In the genomic region with DNA sequence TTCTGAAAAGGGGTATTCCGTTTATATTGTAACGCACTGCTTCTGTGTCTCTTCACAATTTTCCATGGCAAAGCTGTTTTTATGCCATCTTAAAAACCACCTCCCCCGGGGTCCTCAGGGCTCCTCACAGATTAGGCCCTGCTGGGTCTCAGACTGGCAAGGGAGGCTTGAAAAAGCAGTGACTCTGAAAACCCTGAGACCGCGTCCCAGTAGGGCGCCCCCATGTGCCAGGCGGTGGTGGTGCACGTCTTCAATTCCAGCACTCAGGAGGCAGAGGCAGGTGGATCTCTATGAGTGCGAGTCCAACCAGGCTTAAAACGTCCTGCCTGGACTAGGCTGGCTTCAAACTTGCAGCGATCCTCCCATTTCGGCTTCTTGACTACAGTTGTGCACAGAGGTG, we compare ENCODE assay signal across 13 mouse cellular contexts. TPM values are rescaled to one million over a fixed set of nuclear protein-coding genes. Genes with fewer than 3 reads are reported as not detected.
DNase-seq lines count a peak whose midpoint lies in the region; ATAC-seq and TF ChIP-seq lines count a peak whose summit lies in the region.
"Had no signal": no experiment of that assay in that cellular context is flagged by ENCODE, and none has a peak within 500 bp of the region (broad histone marks: within the 10 kb centered on the region; RNA-seq: fewer than 3 reads in every experiment).

No protein-coding gene starts in this region.

- 0 out of 2 replicates have a peak, but pooled peaks cover 3% of the 10 kb centered on the region for H3K4me1 ChIP-seq in thymus, adult 2 months (replicated peaks; ENCODE audit: control insufficient read depth, insufficient read depth, low read length)
- peaks cover 6% of the 10 kb centered on the region for H3K4me1 ChIP-seq in forebrain, embryonic 16.5 days (replicated peaks; ENCODE audit: control insufficient read depth, insufficient read depth, low read length)

- no peak for ATAC-seq in forebrain, embryonic 16.5 days
- ATAC-seq: intestine, embryonic 15.5 days had no signal

- DNase-seq in layer of hippocampus, adult 2 months (ENCODE audit: low spot score in 2 of 2): no peak
- DNase-seq in layer of hippocampus, adult 18-20 months (ENCODE audit: low spot score in 2 of 2): no peak
- DNase-seq in thymus, adult 2 months: no peak
- DNase-seq in thymus, postnatal 14 days: no peak
- peak; percentile 83 for DNase-seq in ZHBTc4 (ENCODE audit: low read depth, low spot score)
- peak; percentile 58 for DNase-seq in splenic B cell, adult 2 months (ENCODE audit: low read depth, low spot score)
- no peak for DNase-seq in MN1 (ENCODE audit: low spot score)
- DNase-seq: cerebellum, postnatal 10 days had no signal

- H3K27ac ChIP-seq in layer of hippocampus, adult 2 months: no peak overlapping the region
- H3K27ac ChIP-seq in thymus, adult 2 months (ENCODE audit: control insufficient read depth, insufficient read depth, low read length): no peak overlapping the region
- no peak overlapping the region for H3K27ac ChIP-seq in forebrain, embryonic 16.5 days (ENCODE audit: low read length)
- H3K27ac ChIP-seq: embryonic facial prominence, embryonic 10.5 days; intestine, embryonic 15.5 days had no signal

- peak; percentile 47 for TF ChIP-seq CTCF in layer of hippocampus, adult 2 months (conservative IDR thresholded peaks at IDR 0.05)
- TF ChIP-seq CTCF in thymus, adult 2 months (IDR thresholded peaks at IDR 0.05; ENCODE audit: borderline replicate concordance, control insufficient read depth, extremely low read depth, insufficient read depth, low read length, poor library complexity): peak; percentile 67; the same call in 1 of the 2 replicates

- no peaks in the 10 kb centered on the region for H3K27me3 ChIP-seq in thymus, adult 2 months (ENCODE audit: control insufficient read depth, insufficient read depth, low read length)
- no peaks in the 10 kb centered on the region for H3K27me3 ChIP-seq in splenic B cell, adult 2 months (ENCODE audit: control insufficient read depth, insufficient read depth, low read length, poor library complexity, severe bottlenecking)
- 0 out of 2 replicates have a peak, but pooled peaks cover 5% of the 10 kb centered on the region for H3K27me3 ChIP-seq in forebrain, embryonic 16.5 days (replicated peaks; ENCODE audit: control insufficient read depth, insufficient read depth, low read length)

- 96% methylated on average over 12 of the region's 12 CpGs for WGBS in thymus, adult 2 months
- WGBS in forebrain, embryonic 16.5 days: 81% methylated on average over 12 of the region's 12 CpGs

- peaks cover 64% of the 10 kb centered on the region for H3K36me3 ChIP-seq in thymus, adult 2 months (ENCODE audit: control insufficient read depth, insufficient read depth, low read length)
- H3K36me3 ChIP-seq in splenic B cell, adult 2 months (ENCODE audit: control insufficient read depth, insufficient read depth, low read length, poor library complexity, severe bottlenecking): peaks cover 34% of the 10 kb centered on the region
- H3K36me3 ChIP-seq in forebrain, embryonic 16.5 days (ENCODE audit: control insufficient read depth, insufficient read depth): no peaks in the 10 kb centered on the region
- H3K36me3 ChIP-seq: embryonic facial prominence, embryonic 10.5 days; intestine, embryonic 15.5 days had no signal

- peaks cover 5% of the 10 kb centered on the region for H3K9me3 ChIP-seq in forebrain, embryonic 16.5 days (ENCODE audit: control insufficient read depth, low read length)
- H3K9me3 ChIP-seq: intestine, embryonic 15.5 days had no signal

- no peak overlapping the region for H3K9ac ChIP-seq in forebrain, embryonic 16.5 days (replicated peaks; ENCODE audit: low read depth, low read length)
- H3K9ac ChIP-seq: intestine, embryonic 15.5 days had no signal

- H3K4me2 ChIP-seq in forebrain, embryonic 16.5 days (ENCODE audit: low read length): no peak overlapping the region
- H3K4me2 ChIP-seq: intestine, embryonic 15.5 days had no signal

- H3K4me3 ChIP-seq in layer of hippocampus, adult 2 months: no peak overlapping the region
- no peak overlapping the region for H3K4me3 ChIP-seq in thymus, adult 2 months (ENCODE audit: control insufficient read depth, insufficient read depth, low read length)
- no peak overlapping the region for H3K4me3 ChIP-seq in forebrain, embryonic 16.5 days (replicated peaks; ENCODE audit: low read length)
- H3K4me3 ChIP-seq: embryonic facial prominence, embryonic 10.5 days; intestine, embryonic 15.5 days had no signal

- no peak for TF ChIP-seq POLR2A in thymus, adult 2 months (IDR thresholded peaks at IDR 0.05; ENCODE audit: control insufficient read depth, extremely low read depth, insufficient read depth, low read length, poor library complexity)

RNA-seq across cellular contexts. Expression of gene Tgfb1, which starts 13.9 kb away (rescaled TPM):
- 1 to 10 TPM; 6.9 TPM for total RNA-seq in layer of hippocampus, adult 2 months (2021)
- total RNA-seq in layer of hippocampus, adult 18-20 months (2021): 1 to 10 TPM; 6.5 to 7.7 TPM
- 125 and 157 TPM in 2 replicates for polyA plus RNA-seq in thymus, adult 2 months (2012; rRNA removed)
- 0.54 and 0.93 TPM in 2 replicates for polyA plus RNA-seq in forebrain, embryonic 16.5 days (2015; fragmentation: Nextera tagmentation; extraction: Ambion mirVana)

RNA-seq across cellular contexts. Expression of gene Ccdc97, which starts 18.2 kb away (rescaled TPM):
- 10 to 100 TPM; 62.9 to 67.4 TPM for total RNA-seq in layer of hippocampus, adult 2 months (2021)
- total RNA-seq in layer of hippocampus, adult 18-20 months (2021): 10 to 100 TPM; 63.4 to 65.6 TPM
- polyA plus RNA-seq in thymus, adult 2 months (2012; rRNA removed): 184 and 185 TPM in 2 replicates
- 29.5 and 33.7 TPM in 2 replicates for polyA plus RNA-seq in forebrain, embryonic 16.5 days (2015; fragmentation: Nextera tagmentation; extraction: Ambion mirVana)

RNA-seq across cellular contexts. Expression of gene B9d2, which starts 20.2 kb away (rescaled TPM):
- total RNA-seq in layer of hippocampus, adult 2 months (2021): 10 to 100 TPM; 20.2 to 20.6 TPM
- total RNA-seq in layer of hippocampus, adult 18-20 months (2021): 10 to 100 TPM; 22.2 to 26.3 TPM
- polyA plus RNA-seq in thymus, adult 2 months (2012; rRNA removed): 153 and 164 TPM in 2 replicates
- 35.6 and 41.3 TPM in 2 replicates for polyA plus RNA-seq in forebrain, embryonic 16.5 days (2015; fragmentation: Nextera tagmentation; extraction: Ambion mirVana)

RNA-seq across cellular contexts. Expression of gene Tmem91, which starts 25.8 kb away (rescaled TPM):
- 10 to 100 TPM in 1 of 2 experiments, 1 to 10 TPM in 1; 8.6 to 11.6 TPM for total RNA-seq in layer of hippocampus, adult 2 months (2021)
- 10 to 100 TPM in 1 of 2 experiments, 1 to 10 TPM in 1; 8.4 to 10.9 TPM for total RNA-seq in layer of hippocampus, adult 18-20 months (2021)
- 1.4 and 2.9 TPM in 2 replicates for polyA plus RNA-seq in thymus, adult 2 months (2012; rRNA removed)
- polyA plus RNA-seq in forebrain, embryonic 16.5 days (2015; fragmentation: Nextera tagmentation; extraction: Ambion mirVana): 13.5 and 28.3 TPM in 2 replicates
- total RNA-seq: heart, adult 8-10 months; heart, postnatal 25 days had no signal

RNA-seq across cellular contexts. Expression of gene Exosc5, which starts 41.8 kb away (rescaled TPM):
- total RNA-seq in layer of hippocampus, adult 2 months (2021): 10 to 100 TPM; 26.9 to 28.1 TPM
- total RNA-seq in layer of hippocampus, adult 18-20 months (2021): 10 to 100 TPM; 25.8 to 30.4 TPM
- 141 and 146 TPM in 2 replicates for polyA plus RNA-seq in thymus, adult 2 months (2012; rRNA removed)
- polyA plus RNA-seq in forebrain, embryonic 16.5 days (2015; fragmentation: Nextera tagmentation; extraction: Ambion mirVana): 46.5 and 48.3 TPM in 2 replicates

Comparison
In these comparisons a context has a peak if more than half of its experiments do, and no peak if none do; other contexts are left out.
1. DNase-seq: peak in ZHBTc4 (single experiment) and splenic B cell, adult 2 months (single experiment); none in layer of hippocampus, adult 2 months (0 of 2), layer of hippocampus, adult 18-20 months (0 of 2), thymus, adult 2 months (single experiment), thymus, postnatal 14 days (single experiment) and MN1 (single experiment).